9 mouse cellular contexts compared by ENCODE assay signal in genomic region chr5:103387540-103388026, GRCm38 (mm10). TPM values are rescaled to one million over a fixed set of nuclear protein-coding genes. Genes with fewer than 3 reads are reported as not detected.
A peak's percentile ranks its signal among the peaks of the same experiment; 100 is the strongest.
DNase-seq lines count a peak whose midpoint lies in the region; ATAC-seq and TF ChIP-seq lines count a peak whose summit lies in the region.
"Had no signal": no experiment of that assay in that cellular context is flagged by ENCODE, and none has a peak within 500 bp of the region (broad histone marks: within the 10 kb centered on the region; RNA-seq: fewer than 3 reads in every experiment).

No protein-coding gene starts in this region.

- intact Hi-C loops in heart, adult 2 months (cut with DNase I): no loop called here
- intact Hi-C loops in left cerebral cortex, postnatal 14 days (cut with DNase I): no loop called here

- peak; percentile 19 for DNase-seq in embryo, embryonic 10.5 days (ENCODE audit: low spot score)
- no peak for DNase-seq in embryo, embryonic 10 days (ENCODE audit: low spot score)
- peak; percentile 13 for DNase-seq in adrenal gland, adult 8-10 months
- DNase-seq in heart, adult 2 months: peak; percentile 66 to 78
- DNase-seq in lung, postnatal 0 days (ENCODE audit: low spot score): peak; percentile 96
- no peak for DNase-seq in left cerebral cortex, postnatal 14 days (ENCODE audit: low spot score in 2 of 2)
- no peak for DNase-seq in layer of hippocampus, postnatal 36 days

- H3K36me3 ChIP-seq in heart, adult 2 months (ENCODE audit: control insufficient read depth, insufficient read depth, low read length): no peaks in the 10 kb centered on the region
- no peaks in the 10 kb centered on the region for H3K36me3 ChIP-seq in intestine, postnatal 0 days (ENCODE audit: control insufficient read depth, insufficient read depth)
- H3K36me3 ChIP-seq in lung, postnatal 0 days (ENCODE audit: insufficient read depth, low read length): no peaks in the 10 kb centered on the region

- no peak overlapping the region for H3K4me3 ChIP-seq in heart, adult 2 months
- H3K4me3 ChIP-seq in intestine, postnatal 0 days (ENCODE audit: low read depth, low read length): no peak overlapping the region
- no peak overlapping the region for H3K4me3 ChIP-seq in lung, postnatal 0 days (ENCODE audit: low read depth, low read length)

- no peak for TF ChIP-seq POLR2A in heart, adult 2 months (IDR thresholded peaks at IDR 0.05; ENCODE audit: insufficient read depth, low read depth, low read length)

- no peak for TF ChIP-seq EP300 in heart, adult 2 months (IDR thresholded peaks at IDR 0.05; ENCODE audit: insufficient read depth, low read depth, low read length)
- peak; percentile 66 for TF ChIP-seq EP300 in lung, postnatal 0 days (IDR thresholded peaks at IDR 0.05)

- no peaks in the 10 kb centered on the region for H3K9me3 ChIP-seq in intestine, postnatal 0 days (ENCODE audit: control insufficient read depth)
- no peaks in the 10 kb centered on the region for H3K9me3 ChIP-seq in lung, postnatal 0 days (ENCODE audit: low read length)

- H3K4me1 ChIP-seq in heart, adult 2 months (ENCODE audit: control insufficient read depth, insufficient read depth, low read length): peaks cover 2% of the 10 kb centered on the region; the same call in 1 of the 2 replicates
- 0 out of 2 replicates have a peak, but pooled peaks cover 3% of the 10 kb centered on the region for H3K4me1 ChIP-seq in intestine, postnatal 0 days (replicated peaks; ENCODE audit: control insufficient read depth, insufficient read depth, low read length)
- peaks cover 8% of the 10 kb centered on the region for H3K4me1 ChIP-seq in lung, postnatal 0 days (ENCODE audit: insufficient read depth, low read depth, low read length)

- H3K9ac ChIP-seq in heart, adult 2 months (ENCODE audit: low read depth, low read length): no peak overlapping the region
- no peak overlapping the region for H3K9ac ChIP-seq in intestine, postnatal 0 days (ENCODE audit: low read depth, low read length)
- no peak overlapping the region for H3K9ac ChIP-seq in lung, postnatal 0 days (replicated peaks; ENCODE audit: low read depth)

- H3K27ac ChIP-seq in heart, adult 2 months: peak overlapping the region; percentile 49
- H3K27ac ChIP-seq in intestine, postnatal 0 days (ENCODE audit: low read depth, low read length): no peak overlapping the region
- H3K27ac ChIP-seq in lung, postnatal 0 days (ENCODE audit: low read length): peak overlapping the region; percentile 71
- H3K27ac ChIP-seq: macrophage had no signal

- H3K27me3 ChIP-seq in heart, adult 2 months (ENCODE audit: control insufficient read depth, insufficient read depth, low read length): 0 out of 2 replicates have a peak, but pooled peaks cover 3% of the 10 kb centered on the region
- no peaks in the 10 kb centered on the region for H3K27me3 ChIP-seq in intestine, postnatal 0 days (replicated peaks; ENCODE audit: control insufficient read depth, insufficient read depth, low read length)
- no peaks in the 10 kb centered on the region for H3K27me3 ChIP-seq in lung, postnatal 0 days (replicated peaks; ENCODE audit: insufficient read depth, low read length)

- 26% methylated on average over 8 of the region's 8 CpGs for WGBS in heart, adult 2 months
- WGBS in intestine, postnatal 0 days: 34% methylated on average over 8 of the region's 8 CpGs
- WGBS in lung, postnatal 0 days: 15% methylated on average over 8 of the region's 8 CpGs

- peak; percentile 43; the same call in 1 of the 2 replicates for ATAC-seq in intestine, postnatal 0 days
- peak; percentile 96 for ATAC-seq in lung, postnatal 0 days

- no peak for TF ChIP-seq CTCF in heart, adult 2 months (IDR thresholded peaks at IDR 0.05)
- no peak for TF ChIP-seq CTCF in intestine, postnatal 0 days (IDR thresholded peaks at IDR 0.05; ENCODE audit: low read depth)
- TF ChIP-seq CTCF in lung, postnatal 0 days (IDR thresholded peaks at IDR 0.05): no peak

- no peaks in the 10 kb centered on the region for H3K79me2 ChIP-seq in heart, adult 2 months (replicated peaks; ENCODE audit: control insufficient read depth, insufficient read depth, low read length)

- H3K4me2 ChIP-seq in intestine, postnatal 0 days (replicated peaks; ENCODE audit: low read depth): no peak overlapping the region
- no peak overlapping the region for H3K4me2 ChIP-seq in lung, postnatal 0 days (replicated peaks; ENCODE audit: low read depth, low read length)

RNA-seq across cellular contexts. Expression of gene Ptpn13, which starts 37.4 kb away (rescaled TPM):
- total RNA-seq in adrenal gland, adult 8-10 months (2022): 10 to 100 TPM; 25.3 to 65.4 (median 41.0) TPM
- 1 to 10 TPM; 5.3 to 5.8 TPM for total RNA-seq in heart, adult 2 months (2021)
- polyA plus RNA-seq in heart, adult 2 months (2012; rRNA removed): 2.1 and 3.6 TPM in 2 replicates
- polyA plus RNA-seq in intestine, postnatal 0 days (2015; fragmentation: Nextera tagmentation; extraction: Ambion mirVana): 0.90 and 1.3 TPM in 2 replicates
- 8.9 and 9.4 TPM in 2 replicates for polyA plus RNA-seq in lung, postnatal 0 days (2015; fragmentation: Nextera tagmentation; extraction: Ambion mirVana)
- 1 to 10 TPM; 8.3 to 9.6 TPM for total RNA-seq in left cerebral cortex, postnatal 14 days (2021)
- 10 to 100 TPM; 10.5 to 10.6 TPM for total RNA-seq in layer of hippocampus, postnatal 36 days (2021)
- polyA plus RNA-seq: macrophage had no signal

Comparison
In these comparisons a context has a peak if more than half of its experiments do, and no peak if none do; other contexts are left out.
1. DNase-seq: peak in embryo, embryonic 10.5 days (single experiment), adrenal gland, adult 8-10 months (single experiment), heart, adult 2 months (2 of 2) and lung, postnatal 0 days (single experiment); none in embryo, embryonic 10 days (single experiment), left cerebral cortex, postnatal 14 days (0 of 2) and layer of hippocampus, postnatal 36 days (0 of 2).